Mouse (Mus musculus): Measurements from ENCODE around the gene Dhx36. TPM values are rescaled to one million over a fixed set of nuclear protein-coding genes. Genes with fewer than 3 reads are reported as not detected.

The Dhx36 gene
- polyA plus RNA-seq (2011; ENCODE audit: insufficient read depth, insufficient read length, low read depth, missing spikeins), result 65.1 and 67.3 TPM in 2 replicates

DNA sequence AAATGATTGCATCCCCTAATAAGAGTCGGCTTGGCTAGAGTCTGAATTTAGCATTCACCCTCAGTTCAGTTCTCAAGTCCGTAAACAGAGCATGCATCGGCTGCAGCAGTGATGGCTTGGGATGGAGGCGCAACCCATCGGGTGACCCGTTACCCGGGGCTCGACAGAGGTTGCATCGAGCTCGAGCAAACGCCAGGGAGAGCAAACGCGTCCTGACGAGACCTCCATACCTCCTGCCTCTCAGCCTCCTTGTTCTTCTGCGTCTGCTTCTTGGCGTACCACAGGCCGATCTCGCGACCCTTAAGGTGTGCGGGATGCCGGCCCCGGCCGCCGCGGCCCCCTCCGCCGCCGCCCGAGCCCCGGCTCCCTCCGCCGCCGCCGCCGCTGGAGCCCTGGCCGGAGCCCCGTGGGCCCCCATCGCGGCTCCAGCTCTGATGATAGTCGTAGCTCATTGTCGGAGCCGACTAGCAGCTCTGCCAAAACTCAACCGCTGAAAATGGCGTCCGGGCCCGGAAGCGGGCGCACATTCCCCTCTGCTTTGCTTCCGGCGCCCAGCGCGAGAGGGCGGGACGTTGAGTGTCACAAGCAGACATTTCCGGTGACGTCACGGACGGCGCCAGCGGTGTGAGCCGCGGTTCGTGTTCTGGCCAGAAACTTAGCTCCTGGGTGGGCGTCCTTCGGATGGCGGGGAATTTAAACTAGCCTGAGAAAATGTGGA is at the start of gene Dhx36:
Gene Dhx36 (minus strand): TSS at position 517 of the 718 bp plus-strand sequence.
- TF ChIP-seq EP300 (IDR thresholded peaks at IDR 0.05; ENCODE audit: insufficient read depth, low read depth, low read length), result no peak
- peak; percentile 37 for TF ChIP-seq POLR2A (IDR thresholded peaks at IDR 0.05; ENCODE audit: insufficient read depth, low read length)
- no peaks in the 10 kb centered on the region for H3K9me3 ChIP-seq (replicated peaks; ENCODE audit: control insufficient read depth, insufficient read depth, low read length, poor library complexity, severe bottlenecking)
- no peaks in the 10 kb centered on the region for H3K4me1 ChIP-seq (ENCODE audit: control insufficient read depth, insufficient read depth, low read length)
- peaks cover 3% of the 10 kb centered on the region for H3K36me3 ChIP-seq (ENCODE audit: control insufficient read depth, insufficient read depth, low read length, poor library complexity, severe bottlenecking)
- peak within 1 kb of the TSS; percentile 96 for H3K9ac ChIP-seq (ENCODE audit: low read depth, poor library complexity, severe bottlenecking)
- no peak within 1 kb of the TSS for H3K27ac ChIP-seq (ENCODE audit: insufficient read depth, low read length)
- no peaks in the 10 kb centered on the region for H3K27me3 ChIP-seq (ENCODE audit: control insufficient read depth, insufficient read depth, low read length, poor library complexity, severe bottlenecking)
- peak within 1 kb of the TSS; percentile 88 for H3K4me3 ChIP-seq (ENCODE audit: low read depth, low read length)

DNA sequence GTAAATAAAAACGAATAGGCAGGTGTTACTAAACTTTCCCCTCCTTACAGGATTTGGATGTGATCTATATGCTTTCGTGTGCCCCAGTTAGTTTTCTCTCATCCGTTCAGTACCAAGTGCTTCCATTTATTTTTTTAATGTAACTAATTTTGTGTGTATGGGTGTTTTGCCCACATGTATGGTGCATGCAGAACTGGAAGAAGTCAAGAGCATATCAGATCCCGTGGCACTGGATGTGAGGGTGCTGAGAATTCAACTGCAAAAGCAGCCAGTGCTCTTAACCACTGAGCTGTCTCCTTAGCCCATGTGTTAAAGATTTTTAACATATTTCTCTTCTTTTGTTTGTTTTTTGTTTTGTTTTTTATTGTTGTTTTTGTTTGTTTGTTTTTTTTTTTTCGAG is 20.8 kb upstream of the Dhx36 start:
- no peak overlapping the region for H3K9ac ChIP-seq (ENCODE audit: low read depth, poor library complexity, severe bottlenecking)
- H3K27me3 ChIP-seq (ENCODE audit: control insufficient read depth, insufficient read depth, low read length, poor library complexity, severe bottlenecking), result no peaks in the 10 kb centered on the region
- H3K4me1 ChIP-seq (ENCODE audit: control insufficient read depth, insufficient read depth, low read length), result no peaks in the 10 kb centered on the region
- H3K36me3 ChIP-seq (ENCODE audit: control insufficient read depth, insufficient read depth, low read length, poor library complexity, severe bottlenecking), result no peaks in the 10 kb centered on the region
- H3K27ac ChIP-seq (ENCODE audit: insufficient read depth, low read length), result no peak overlapping the region
- H3K4me3 ChIP-seq (ENCODE audit: low read depth, low read length), result no peak overlapping the region
- H3K9me3 ChIP-seq (replicated peaks; ENCODE audit: control insufficient read depth, insufficient read depth, low read length, poor library complexity, severe bottlenecking), result peaks cover 3% of the 10 kb centered on the region; the same call in 1 of the 2 replicates
- no peak for TF ChIP-seq EP300 (IDR thresholded peaks at IDR 0.05; ENCODE audit: insufficient read depth, low read depth, low read length)

DNA sequence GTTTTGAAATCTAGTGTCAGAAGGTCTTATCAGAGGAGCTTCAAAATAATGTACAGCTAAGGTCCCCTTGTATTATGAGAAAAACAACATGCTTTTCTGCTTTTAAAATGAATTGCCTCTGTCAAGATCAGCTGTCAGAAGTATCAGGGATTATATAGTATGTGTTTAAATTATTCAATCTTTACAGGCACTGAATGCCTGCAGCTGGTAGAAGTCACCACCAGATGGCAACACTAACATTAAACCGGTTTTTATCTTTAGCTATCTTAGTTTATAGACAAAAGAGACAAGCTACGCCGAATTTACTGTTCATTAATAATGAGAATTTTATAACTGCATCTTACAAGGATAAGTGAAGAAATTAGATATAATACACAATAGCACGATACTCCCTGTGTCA is 20.4 kb upstream of the Dhx36 start:
- no peak overlapping the region for H3K27ac ChIP-seq (ENCODE audit: insufficient read depth, low read length)
- H3K36me3 ChIP-seq (ENCODE audit: control insufficient read depth, insufficient read depth, low read length, poor library complexity, severe bottlenecking), result no peaks in the 10 kb centered on the region
- no peaks in the 10 kb centered on the region for H3K4me1 ChIP-seq (ENCODE audit: control insufficient read depth, insufficient read depth, low read length)
- no peak overlapping the region for H3K9ac ChIP-seq (ENCODE audit: low read depth, poor library complexity, severe bottlenecking)
- no peak overlapping the region for H3K4me3 ChIP-seq (ENCODE audit: low read depth, low read length)
- H3K27me3 ChIP-seq (ENCODE audit: control insufficient read depth, insufficient read depth, low read length, poor library complexity, severe bottlenecking), result no peaks in the 10 kb centered on the region
- peaks cover 3% of the 10 kb centered on the region; the same call in 1 of the 2 replicates for H3K9me3 ChIP-seq (replicated peaks; ENCODE audit: control insufficient read depth, insufficient read depth, low read length, poor library complexity, severe bottlenecking)
- TF ChIP-seq POLR2A (IDR thresholded peaks at IDR 0.05; ENCODE audit: insufficient read depth, low read length) (no peak), CTCF (IDR thresholded peaks at IDR 0.05; ENCODE audit: low read depth, low read length) (no peak), EP300 (IDR thresholded peaks at IDR 0.05; ENCODE audit: insufficient read depth, low read depth, low read length) (no peak)

DNA sequence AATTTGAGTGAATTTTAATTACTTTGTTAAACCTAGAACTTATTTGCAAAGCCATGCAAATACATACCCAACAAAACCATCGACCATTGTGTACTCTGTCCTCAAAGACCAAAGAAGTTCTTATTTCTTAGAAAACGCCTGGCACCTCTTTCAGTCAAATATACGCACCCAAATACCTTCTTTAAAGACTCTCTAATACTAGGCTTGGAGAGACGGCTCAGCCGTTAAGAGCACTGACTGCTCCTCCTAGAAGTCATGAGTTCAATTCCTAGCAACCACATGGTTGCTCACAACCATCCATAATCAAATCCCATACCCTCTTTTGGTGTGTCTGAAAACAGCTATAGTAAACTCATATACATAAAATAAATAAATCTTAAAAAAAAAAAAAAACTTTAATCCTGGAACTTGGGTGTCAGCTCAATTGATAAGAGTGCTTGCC is 423 bp upstream of the Dhx36 start:
- no peaks in the 10 kb centered on the region for H3K9me3 ChIP-seq (replicated peaks; ENCODE audit: control insufficient read depth, insufficient read depth, low read length, poor library complexity, severe bottlenecking)
- H3K9ac ChIP-seq (ENCODE audit: low read depth, poor library complexity, severe bottlenecking), result 0 out of 2 replicates have a peak overlapping the region, but pooled peaks have one; percentile 1

DNA sequence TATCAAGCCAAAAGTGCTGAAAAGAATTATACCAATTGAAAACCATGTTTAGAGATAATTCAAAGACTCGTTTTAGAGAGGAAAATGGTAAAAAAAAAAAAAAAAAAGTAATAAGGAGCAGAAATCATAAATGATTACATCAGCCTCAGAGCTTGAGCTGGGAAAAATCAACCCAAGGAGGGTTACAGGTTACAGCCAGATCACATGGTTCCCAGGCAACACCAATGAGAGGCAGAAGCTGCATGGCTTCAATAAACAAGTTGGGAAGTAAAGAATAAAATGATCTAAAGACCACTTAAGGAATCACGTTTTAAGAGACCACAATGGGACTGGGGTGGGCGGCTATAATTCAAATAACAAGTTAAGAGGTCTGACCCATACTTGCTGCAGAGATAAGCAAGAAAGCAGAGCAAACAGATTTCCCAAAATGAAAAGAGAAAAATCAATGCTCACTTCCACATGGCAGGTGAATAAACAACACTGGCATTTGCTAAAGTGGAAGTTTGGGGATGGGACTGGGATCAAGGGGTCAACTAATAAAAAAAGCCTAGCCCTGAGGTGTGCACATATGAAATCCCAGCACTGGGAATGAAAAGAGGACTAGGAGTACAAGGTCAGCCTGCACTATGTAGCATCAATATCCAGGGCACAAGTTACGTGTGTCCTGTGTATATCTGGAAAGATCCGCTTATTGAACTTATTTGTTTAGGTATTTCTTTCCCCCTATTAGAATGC is 1.5 kb downstream of the Dhx36 start:
- H3K4me3 ChIP-seq (ENCODE audit: low read depth, low read length), result no peak overlapping the region
- peaks cover 13% of the 10 kb centered on the region for H3K36me3 ChIP-seq (ENCODE audit: control insufficient read depth, insufficient read depth, low read length, poor library complexity, severe bottlenecking)
- no peaks in the 10 kb centered on the region for H3K9me3 ChIP-seq (replicated peaks; ENCODE audit: control insufficient read depth, insufficient read depth, low read length, poor library complexity, severe bottlenecking)
- no peak for TF ChIP-seq POLR2A (IDR thresholded peaks at IDR 0.05; ENCODE audit: insufficient read depth, low read length)
- no peak for TF ChIP-seq EP300 (IDR thresholded peaks at IDR 0.05; ENCODE audit: insufficient read depth, low read depth, low read length)
- no peak for TF ChIP-seq CTCF (IDR thresholded peaks at IDR 0.05; ENCODE audit: low read depth, low read length)
- no peak overlapping the region for H3K27ac ChIP-seq (ENCODE audit: insufficient read depth, low read length)
- H3K27me3 ChIP-seq (ENCODE audit: control insufficient read depth, insufficient read depth, low read length, poor library complexity, severe bottlenecking), result no peaks in the 10 kb centered on the region
- no peaks in the 10 kb centered on the region for H3K4me1 ChIP-seq (ENCODE audit: control insufficient read depth, insufficient read depth, low read length)
- peak overlapping the region; percentile 81 for H3K9ac ChIP-seq (ENCODE audit: low read depth, poor library complexity, severe bottlenecking)

More for the DNA sequence above, 423 bp upstream of the Dhx36 start:
- H3K36me3 ChIP-seq (ENCODE audit: control insufficient read depth, insufficient read depth, low read length, poor library complexity, severe bottlenecking), result no peaks in the 10 kb centered on the region; the same call in 1 of the 2 replicates
- no peak for TF ChIP-seq POLR2A (IDR thresholded peaks at IDR 0.05; ENCODE audit: insufficient read depth, low read length)
- no peak for TF ChIP-seq EP300 (IDR thresholded peaks at IDR 0.05; ENCODE audit: insufficient read depth, low read depth, low read length)
- H3K4me1 ChIP-seq (ENCODE audit: control insufficient read depth, insufficient read depth, low read length), result no peaks in the 10 kb centered on the region
- no peak overlapping the region for H3K27ac ChIP-seq (ENCODE audit: insufficient read depth, low read length)
- no peaks in the 10 kb centered on the region for H3K27me3 ChIP-seq (ENCODE audit: control insufficient read depth, insufficient read depth, low read length, poor library complexity, severe bottlenecking)
- H3K4me3 ChIP-seq (ENCODE audit: low read depth, low read length), result peak overlapping the region; percentile 88

DNA sequence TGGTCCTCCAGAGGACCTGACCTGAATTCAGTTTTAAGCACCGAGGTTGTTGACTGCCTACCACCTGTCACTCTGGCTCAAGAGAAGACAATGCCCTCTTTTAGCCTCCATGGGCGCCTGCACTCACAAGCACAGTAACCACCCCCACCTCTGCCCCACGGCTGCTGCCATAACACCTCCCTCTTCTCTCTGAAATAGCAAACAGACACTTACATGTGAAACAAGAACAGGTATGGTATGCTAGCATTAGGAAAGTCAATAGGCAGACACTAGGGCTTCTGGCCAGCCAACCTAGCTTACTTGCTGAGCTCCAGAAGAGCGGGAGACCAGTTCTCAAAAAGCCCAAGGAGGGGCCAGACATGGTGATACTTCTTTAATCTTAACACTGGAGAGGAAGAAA is 7.5 kb downstream of the Dhx36 start:
- TF ChIP-seq POLR2A (IDR thresholded peaks at IDR 0.05; ENCODE audit: insufficient read depth, low read length) (no peak), CTCF (IDR thresholded peaks at IDR 0.05; ENCODE audit: low read depth, low read length) (no peak), EP300 (IDR thresholded peaks at IDR 0.05; ENCODE audit: insufficient read depth, low read depth, low read length) (no peak)
- H3K9me3 ChIP-seq (replicated peaks; ENCODE audit: control insufficient read depth, insufficient read depth, low read length, poor library complexity, severe bottlenecking), result no peaks in the 10 kb centered on the region
- H3K4me3 ChIP-seq (ENCODE audit: low read depth, low read length), result no peak overlapping the region
- H3K27me3 ChIP-seq (ENCODE audit: control insufficient read depth, insufficient read depth, low read length, poor library complexity, severe bottlenecking), result no peaks in the 10 kb centered on the region
- H3K4me1 ChIP-seq (ENCODE audit: control insufficient read depth, insufficient read depth, low read length), result no peaks in the 10 kb centered on the region
- H3K27ac ChIP-seq (ENCODE audit: insufficient read depth, low read length), result no peak overlapping the region
- peaks cover 35% of the 10 kb centered on the region for H3K36me3 ChIP-seq (ENCODE audit: control insufficient read depth, insufficient read depth, low read length, poor library complexity, severe bottlenecking)
- H3K9ac ChIP-seq (ENCODE audit: low read depth, poor library complexity, severe bottlenecking), result no peak overlapping the region
